Mouse (Mus musculus): Measurements from ENCODE around the gene Dgkh.
"Not testable (repeated sequence)": the region's sequence is repeated elsewhere in the genome, so short reads cannot be mapped to it uniquely, and the experiment has no call there.

The Dgkh gene

DNA sequence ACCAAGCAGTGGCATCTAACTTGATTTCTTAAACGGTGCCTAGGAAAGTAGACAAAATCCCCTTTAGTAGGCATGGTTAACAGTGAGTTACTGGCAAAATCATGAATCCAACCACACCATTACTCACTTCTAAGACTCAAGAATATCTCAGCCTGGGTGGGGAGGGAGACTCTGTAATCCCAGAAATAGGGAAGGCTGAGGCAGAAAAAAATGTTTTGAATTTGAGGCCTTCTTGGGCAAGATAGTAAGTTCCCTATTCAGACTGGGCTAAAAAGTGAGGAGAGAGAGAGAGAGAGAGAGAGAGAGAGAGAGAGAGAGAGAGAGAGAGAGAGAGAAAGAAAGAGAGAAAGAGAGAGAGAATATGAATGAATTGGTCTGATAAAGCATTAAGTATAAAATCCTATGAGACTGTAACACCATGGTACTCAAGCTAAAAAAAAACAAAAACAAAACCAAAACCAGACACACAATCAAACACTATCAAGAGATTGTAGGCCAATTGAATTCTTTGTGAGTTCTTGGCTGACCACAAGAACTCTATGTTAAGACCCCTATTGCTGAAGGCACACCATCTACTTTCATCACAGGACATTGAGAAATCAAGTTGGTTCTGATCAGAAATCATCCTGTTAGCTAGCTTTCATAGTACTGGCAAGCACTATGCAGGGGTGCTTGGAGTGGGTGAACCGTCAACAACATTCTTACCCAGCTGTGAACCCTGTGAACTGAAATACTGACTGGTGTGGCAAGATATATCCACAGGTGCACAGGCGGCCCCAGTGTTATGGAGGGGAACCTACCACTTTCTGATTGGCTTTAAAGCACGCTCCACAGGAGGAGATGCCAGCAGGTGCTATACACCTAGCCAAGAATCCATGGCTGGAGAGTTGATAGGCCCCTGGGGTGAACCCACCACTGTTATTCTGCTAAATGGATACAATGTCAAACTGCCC lies 101.4 kb downstream of the Dgkh start:
- no peak for DNase-seq (ENCODE audit: low spot score in 2 of 2)

DNA sequence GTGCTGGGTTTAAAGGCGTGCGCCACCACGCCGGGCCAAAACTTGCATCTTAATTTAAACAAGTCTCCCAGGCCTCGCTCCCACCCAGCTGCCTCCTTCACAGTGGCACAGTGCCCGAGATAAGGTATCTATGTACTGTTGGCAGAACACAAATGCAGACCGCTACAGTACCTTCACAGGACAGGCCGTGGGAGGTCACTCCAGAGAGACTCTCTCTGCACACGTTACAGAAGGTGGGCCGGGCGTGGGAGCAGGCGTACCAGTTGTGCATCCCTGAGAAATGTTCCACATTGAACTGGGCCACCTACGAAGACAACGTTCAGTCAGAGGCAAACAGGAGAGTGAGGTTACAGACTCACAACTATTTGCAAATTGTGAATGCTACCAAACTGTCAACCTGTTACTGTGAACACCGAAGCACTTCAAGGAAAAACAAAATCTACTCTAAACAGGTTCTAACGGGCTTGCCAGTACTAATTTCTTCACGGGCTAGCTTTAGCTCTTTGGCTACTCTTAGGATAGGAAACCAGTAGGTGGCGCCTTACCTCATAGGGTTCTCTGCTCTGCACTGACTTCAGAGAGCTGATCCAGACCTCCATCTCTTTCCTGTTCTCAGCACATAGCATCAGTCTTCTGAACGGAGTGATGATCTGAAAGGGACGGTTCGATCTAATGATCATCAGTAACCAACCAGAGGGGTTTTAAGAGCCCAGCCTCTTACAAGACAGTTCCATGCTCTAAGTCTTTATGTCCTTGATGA lies 104.9 kb downstream of the Dgkh start:
- no peak for DNase-seq (ENCODE audit: low spot score in 2 of 2)

DNA sequence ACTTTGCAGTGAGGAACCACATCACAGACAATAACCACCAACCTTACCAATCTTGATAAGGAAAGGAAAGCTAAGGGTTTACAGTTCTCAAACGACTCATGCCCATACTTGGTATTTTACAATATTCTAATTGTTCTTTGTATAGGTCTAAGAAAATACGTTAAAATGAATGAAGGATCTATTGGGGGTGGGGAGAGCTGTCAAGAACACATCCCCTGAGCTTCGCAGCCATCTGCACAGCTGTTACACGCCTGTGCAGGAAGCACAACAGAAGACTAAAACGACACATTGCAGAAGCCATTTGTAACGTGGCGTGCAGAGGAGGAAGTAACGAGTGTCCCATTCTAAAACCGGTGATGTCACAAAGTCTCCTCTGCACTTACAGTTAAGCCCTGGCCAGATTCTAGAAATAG lies 113.7 kb downstream of the Dgkh start:
- DNase-seq (ENCODE audit: low spot score in 2 of 2), result no peak

DNA sequence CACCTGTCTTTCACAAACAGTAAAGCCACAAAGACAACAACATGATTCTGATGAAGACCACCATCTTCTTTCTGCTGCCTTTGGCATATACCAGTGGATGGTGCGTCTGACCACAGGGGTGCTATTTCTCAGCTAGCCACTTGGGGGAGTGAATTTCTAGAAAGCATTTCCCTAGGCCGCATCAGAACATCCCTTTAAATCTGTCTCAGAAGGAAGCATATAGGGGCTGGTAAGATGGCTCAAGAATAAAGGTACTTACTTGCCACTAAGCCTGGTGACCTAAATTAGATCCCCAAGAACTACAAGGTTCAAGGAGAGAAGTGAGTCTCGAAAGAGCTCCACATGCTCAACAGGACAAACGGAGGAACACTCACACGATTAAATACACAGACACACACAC lies 119.0 kb downstream of the Dgkh start:
- DNase-seq (ENCODE audit: low spot score in 2 of 2), result no peak

DNA sequence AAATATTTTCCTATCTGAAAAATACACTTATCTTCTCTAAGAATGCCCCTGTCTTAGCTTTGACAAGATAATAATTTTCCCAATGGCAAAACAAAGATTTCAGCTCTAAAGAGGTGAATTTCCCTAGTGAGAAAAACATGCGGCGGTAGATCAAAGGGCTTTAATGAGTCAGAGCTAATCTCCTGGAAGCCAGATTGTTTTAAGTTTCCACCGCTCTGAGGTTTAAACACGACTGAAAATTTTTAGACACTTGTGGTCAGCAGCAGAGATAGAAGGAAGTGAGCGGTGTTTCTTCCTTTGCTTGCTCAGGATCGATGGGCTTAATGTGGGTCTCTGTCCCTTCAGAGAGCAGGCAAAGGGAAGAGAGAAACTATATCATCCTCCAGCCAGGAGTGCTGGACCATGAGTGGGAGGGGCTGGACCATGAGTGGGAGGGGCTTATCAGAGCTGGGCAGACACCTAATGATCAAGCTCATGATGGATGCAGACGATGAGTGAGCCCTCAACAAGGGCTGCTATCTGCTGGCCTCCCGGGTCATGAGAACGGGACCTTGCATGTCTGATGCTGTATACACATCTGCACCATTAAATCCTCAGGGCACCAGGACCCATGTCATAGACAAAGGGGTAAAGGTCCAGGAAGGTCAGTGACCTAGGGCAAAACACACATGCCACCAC lies 120.3 kb downstream of the Dgkh start:
- no peak for DNase-seq (ENCODE audit: low spot score in 2 of 2)

DNA sequence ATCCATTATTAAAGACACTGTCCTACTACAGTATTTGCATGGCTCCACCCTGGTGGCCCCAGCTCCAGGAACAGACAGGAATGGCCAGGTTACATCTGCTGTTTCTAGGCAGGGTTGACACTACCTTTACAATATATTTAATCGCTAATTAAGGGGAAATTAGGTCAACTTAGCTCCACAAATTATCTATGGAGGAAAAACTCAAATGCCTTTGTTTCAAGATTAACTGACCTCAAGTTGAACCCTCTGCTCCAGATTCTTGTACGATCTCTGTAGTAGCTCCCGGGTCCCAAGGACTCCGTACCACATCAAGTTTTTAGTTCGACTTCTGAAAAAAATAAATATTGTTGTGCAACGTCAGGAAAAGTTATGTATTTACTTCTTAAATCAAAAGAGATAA lies 137.7 kb downstream of the Dgkh start:
- DNase-seq (ENCODE audit: low spot score in 2 of 2), result no peak

DNA sequence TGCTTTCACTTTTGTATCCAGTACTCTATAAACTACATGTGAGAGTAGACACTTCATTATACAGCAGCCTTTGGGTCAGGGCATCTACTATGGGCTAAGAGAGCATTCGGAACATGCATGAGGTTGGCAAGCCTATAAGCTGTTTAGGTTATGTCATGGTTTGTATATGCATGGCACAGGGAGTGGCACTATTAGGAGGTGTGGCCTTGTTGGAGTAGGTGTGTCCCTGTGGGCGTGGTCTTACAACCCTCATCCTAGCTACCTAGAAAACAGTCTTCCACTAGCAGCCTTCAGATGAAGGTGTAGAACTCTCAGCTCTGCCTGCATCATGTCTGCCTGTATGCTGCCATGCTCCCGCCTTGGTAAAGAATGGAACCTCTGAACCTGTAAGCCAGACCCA lies 139.6 kb downstream of the Dgkh start:
- no peak for DNase-seq (ENCODE audit: low spot score in 2 of 2)

DNA sequence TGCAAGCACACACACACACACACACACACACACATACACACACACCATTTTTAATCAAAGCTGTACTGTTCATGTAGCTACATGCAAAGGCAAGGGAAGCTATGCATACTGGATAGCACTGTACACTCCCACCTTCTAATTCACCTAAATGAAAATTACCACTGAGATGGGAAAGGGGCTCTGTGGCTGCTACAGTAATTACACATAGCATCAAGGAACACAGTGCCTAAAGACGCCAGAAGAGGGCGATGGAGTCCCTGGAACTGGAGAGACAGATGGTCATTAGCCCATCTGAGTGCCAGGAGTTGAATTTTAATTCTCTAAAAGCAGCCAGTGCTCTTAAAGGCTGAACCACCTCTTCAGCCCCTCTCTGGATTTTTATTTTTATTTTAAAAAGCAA lies 142.2 kb downstream of the Dgkh start:
- DNase-seq (ENCODE audit: low spot score in 2 of 2), result no peak

DNA sequence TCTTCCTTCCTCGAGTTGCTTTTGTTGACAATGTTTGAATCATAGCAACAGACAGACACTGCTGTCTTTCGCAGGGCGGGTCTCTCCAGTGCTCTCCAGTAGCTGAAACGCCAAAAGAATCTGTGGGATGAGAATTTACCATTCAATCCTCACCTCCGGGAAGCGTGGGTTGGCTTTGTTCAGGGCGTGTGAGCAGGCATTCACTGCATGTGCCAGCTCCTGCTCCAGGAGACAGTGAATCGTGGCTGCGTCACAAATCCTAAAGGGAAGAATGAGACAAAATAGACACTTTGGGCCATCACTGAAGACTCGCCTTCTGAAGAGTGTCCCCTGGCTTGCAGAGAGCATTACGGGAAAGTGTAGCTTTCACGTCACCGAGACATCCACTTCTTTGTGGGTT lies 148.4 kb downstream of the Dgkh start:
- no peak for DNase-seq (ENCODE audit: low spot score in 2 of 2)

DNA sequence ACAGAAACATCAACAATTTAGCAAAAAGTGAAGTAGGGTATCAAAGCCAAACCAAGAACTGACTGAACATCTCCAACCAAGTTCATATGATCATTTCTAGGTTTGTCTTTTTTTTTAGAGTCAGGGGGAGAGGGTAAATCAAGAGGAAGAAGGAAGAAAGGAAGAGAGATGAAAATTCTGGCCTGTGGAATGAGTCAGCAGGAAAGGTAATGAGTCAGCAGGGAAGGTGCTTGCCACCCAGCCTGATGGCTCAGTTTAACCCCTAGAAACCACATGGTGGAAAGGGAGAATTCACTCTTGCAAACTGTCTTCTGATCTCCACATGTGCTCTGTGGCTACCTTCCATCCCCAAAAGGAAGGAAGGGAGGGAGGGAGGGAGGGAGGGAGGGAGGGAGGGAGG lies 149.4 kb downstream of the Dgkh start:
- no peak for DNase-seq (ENCODE audit: low spot score in 2 of 2)

DNA sequence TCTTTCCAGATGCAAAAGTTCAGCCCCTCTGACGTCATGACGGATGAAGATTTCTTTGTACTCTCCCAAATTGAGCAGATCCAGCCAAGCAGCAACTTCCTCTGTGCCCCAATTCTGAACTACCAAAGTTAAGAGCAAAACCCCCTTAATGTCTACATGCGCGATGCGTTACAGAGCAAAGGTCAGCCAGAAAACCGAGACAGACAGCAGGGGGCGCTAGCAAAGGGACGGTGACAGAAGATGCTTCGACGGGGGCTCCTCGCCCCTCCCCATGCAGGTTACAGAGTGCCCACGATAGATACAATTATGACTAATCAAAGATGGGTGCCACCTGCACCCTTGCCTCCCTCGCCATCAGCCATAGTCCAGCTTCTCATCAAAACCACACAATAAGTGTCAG lies 156.7 kb downstream of the Dgkh start:
- DNase-seq (ENCODE audit: low spot score in 2 of 2), result no peak

DNA sequence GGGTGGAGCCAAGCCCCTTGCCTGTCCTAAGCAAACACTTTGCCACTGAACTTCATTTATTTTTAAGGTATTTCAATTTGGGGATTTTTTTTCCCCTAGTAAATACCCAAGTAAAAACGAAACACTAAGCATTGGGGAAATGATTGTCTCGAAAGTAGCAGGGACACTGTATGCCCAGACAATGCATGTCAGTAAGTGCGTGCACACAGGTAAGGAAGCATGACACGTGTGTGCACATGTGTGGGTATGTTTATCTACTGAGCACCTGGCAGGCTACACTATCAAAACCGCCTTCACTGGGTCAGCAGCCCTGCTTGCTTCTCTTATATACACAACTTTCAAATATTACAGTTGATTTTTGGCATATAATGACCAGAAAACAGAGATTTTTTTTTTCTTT lies 164.2 kb downstream of the Dgkh start:
- DNase-seq (ENCODE audit: low spot score in 2 of 2), result no peak

DNA sequence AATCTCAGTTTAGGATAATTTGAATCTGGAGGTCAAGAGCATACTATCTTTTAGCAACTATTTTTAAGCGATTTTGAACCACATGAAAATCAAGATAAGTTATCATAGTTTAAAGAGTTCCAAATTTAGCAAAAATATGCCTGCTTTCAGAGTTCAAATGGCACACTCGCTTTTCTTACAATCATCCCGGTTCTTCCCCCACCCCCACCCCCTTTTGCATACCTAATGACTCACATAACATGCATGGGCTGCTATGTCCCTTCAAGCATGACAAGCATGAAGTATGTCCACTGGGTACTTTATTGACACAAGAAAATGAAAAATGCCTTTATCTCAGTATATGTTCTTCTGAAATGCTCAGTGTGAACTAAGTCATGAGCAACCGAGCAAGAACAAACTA lies 166.1 kb downstream of the Dgkh start:
- no peak for DNase-seq (ENCODE audit: low spot score in 2 of 2)

DNA sequence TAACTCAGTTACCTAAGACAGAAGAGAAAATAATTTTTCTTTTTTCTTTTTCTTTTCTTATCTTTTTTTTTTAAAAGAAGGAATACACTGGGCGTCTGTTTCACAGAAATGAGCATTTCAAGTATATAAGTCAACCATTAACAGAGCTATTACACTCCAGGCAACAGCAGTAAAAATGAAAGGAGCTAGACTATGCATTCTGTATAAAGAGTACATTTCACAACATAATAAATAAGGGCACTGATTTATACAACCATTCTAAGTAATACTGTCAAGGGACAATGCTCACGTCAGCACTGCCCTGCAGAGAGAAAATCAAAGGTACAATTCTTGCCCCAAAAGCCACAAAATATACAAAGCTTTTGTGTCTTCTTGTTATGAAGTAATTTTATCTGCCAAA lies 168.3 kb downstream of the Dgkh start:
- no peak for DNase-seq (ENCODE audit: low spot score in 2 of 2)

DNA sequence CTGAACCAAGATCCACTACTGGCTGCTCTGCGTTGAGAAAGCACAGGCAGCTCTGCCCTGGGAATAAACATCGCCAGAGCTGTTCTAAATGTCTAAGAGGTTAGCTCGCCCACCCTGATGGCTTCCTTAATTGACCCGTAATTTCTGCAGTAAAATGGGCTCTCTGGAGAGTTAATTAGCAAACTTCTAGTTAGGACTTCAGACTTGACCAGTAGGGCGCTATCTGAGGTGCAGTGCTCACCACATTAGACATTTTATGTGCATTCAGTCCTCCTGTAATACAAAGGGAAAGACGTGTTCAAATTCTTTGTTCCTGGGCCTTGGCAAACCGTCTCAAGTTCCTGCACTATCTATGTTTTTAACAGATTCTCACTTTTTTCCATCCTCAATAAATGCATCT lies 169.4 kb downstream of the Dgkh start:
- no peak for DNase-seq (ENCODE audit: low spot score in 2 of 2)

DNA sequence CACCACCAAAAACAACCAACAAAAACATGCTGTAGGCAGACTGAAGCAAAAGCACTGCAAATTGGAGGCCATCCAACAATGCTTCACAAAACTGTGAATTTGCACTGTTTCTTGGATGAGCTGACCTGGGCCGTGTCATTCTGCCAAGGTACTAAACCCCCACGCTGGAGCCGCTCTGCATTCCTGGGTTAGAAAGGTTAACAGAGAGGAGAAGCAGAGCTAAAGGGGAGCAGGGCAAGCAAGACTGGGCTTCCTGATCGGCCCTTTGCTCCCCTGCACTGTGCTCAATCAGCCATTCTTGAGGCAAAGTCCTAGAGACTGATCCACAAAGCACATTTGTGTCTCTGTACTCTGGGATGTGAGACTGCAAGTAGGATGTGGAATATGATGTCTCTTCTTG lies 170.5 kb downstream of the Dgkh start:
- no peak for DNase-seq (ENCODE audit: low spot score in 2 of 2)

DNA sequence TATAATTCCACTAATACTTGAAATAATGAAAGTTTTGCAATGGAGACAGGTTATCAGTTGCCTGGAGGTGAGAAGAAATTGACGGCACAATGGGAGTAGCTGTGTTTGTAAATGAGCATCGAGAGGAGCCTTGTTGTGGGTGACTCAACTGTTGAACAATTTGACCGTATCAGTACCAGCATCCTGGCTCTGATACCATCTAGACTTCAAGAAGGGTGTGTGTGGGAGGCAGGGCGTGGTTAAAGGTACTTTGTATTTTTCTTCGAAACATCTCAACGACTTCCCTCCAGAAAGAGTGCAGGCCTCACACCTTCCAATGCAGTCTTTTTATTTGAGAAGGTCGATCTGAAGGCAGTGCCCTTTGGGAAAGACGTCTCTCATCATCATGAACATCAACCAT lies 173.5 kb downstream of the Dgkh start:
- no peak for DNase-seq (ENCODE audit: low spot score in 2 of 2)

DNA sequence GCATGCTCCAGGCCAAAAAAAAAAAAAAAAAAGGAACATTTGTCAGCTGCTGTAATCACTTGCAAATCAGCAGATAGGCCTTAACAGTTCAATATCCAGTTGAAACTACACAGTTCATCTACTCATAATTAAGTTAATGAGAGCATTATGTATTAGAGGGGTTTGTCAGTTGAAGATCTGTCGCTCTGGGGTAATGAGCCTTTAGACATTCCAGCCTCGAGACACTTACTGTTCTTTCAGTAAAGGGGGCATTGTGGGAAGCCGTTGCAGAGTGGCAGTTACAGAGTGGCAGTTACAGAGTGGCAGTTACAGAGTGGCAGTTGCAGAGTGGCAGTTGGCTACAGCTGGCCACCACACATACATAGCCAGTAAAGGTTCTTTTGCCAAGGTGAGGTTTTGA lies 177.7 kb downstream of the Dgkh start:
- DNase-seq (ENCODE audit: low spot score in 2 of 2), result not testable (repeated sequence)

DNA sequence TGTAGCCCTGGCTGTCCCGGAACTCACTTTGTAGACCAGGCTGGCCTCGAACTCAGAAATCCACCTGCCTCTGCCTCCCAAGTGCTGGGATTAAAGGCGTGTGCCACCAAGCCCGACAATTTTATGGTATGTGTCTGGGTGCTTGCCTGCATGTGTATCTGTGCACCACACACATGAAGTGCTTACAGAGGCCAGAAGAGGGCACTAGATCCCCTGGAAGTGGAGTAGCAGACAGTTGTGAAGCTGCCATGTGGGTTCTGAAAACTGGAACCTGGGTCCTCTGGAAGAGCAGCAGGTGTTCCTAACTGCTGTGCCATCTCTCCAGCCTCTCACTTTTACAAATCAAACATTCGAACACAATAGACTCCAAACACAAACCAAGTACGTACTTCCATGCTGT lies 178.9 kb downstream of the Dgkh start:
- no peak for DNase-seq (ENCODE audit: low spot score in 2 of 2)

DNA sequence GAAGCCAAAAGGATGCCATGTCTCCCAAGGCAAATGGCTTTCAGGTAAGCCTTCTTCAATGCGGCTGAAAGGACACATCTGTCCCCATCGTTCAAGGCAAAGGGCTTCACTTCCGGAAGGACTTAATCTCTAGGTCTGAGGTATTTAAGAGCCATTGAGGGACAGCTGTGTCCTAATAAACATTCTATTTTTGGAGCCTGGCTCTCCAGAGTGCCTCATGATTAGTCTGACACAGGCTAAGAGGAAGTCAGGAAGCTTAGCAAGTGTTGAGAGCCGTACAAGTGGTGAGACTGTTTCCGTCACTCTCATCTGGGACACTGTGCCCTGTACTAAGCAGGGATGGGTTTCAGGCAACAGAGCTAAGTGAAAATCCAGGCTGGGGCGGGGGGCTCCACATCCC lies 183.8 kb downstream of the Dgkh start:
- no peak for DNase-seq (ENCODE audit: low spot score in 2 of 2)

DNA sequence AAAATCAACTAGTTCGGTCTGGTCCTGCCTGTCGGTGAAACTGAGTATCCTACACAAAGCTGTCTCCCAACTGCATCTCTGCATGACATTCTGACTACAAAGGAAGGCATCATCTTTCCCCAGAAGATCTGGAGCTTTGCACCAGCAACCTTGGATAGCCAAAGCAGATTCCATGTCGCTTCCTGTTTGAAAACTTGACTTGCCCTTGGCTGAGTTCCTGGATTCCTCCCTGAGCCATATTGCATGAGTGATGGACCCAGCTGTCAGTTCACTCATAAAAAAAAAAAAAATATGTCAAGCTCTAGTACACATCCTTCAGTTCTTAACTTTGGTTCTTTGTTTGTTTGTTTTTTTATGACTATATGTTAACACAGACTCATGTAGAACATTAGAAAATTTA lies 191.3 kb downstream of the Dgkh start:
- no peak for DNase-seq (ENCODE audit: low spot score in 2 of 2)

DNA sequence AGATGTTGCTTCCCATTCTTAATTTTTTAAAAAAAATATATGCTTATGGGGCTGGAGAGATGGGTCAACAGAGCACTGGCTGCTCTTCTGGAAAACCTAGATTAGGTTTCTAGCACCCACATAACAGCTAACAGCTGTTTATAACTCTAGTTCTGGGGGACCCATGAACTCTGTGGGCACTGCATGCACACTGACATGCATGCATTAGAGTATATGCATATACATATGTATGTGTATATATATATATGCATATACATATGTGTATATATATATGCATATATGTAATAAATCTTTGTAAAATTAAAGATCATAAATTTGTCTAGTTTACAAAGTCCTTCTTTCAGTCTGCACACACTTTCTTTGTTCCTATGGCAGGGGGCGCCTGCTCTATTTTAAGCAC lies 192.8 kb downstream of the Dgkh start:
- no peak for DNase-seq (ENCODE audit: low spot score in 2 of 2)

All from urinary bladder, adult 18-20 months (tissue).